Mouse (Mus musculus): ENCODE data around the gene Usp49.

DNA sequence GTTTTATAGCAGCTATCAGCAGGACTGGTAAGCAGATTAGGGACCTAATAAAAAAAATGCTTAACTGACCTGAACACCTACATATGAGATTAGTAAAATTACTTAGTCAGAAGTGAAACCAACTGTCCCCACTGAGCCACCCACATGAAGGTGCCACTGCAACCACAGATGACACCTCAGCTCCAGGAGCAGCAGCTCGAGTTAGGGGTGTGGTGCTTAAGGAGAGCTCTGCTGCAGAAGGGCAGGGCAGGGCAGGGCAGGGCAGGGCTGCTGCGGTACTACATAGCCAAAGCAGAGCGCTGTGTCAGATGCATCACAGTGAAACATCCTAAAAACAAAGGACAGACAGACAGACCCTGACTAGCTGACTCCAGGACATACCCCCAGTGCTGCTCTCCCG lies 52.3 kb downstream of the Usp49 start:
- TF ChIP-seq POLR2A (IDR thresholded peaks at IDR 0.05; ENCODE audit: extremely low read depth, insufficient read depth, low read length) (no peak), CTCF (IDR thresholded peaks at IDR 0.05; ENCODE audit: low read depth, low read length) (no peak)
